Comparison of ENCODE assay signal across 23 mouse cellular contexts in genomic region chr6:141065724-141066123, GRCm38 (mm10).
DNase-seq lines count a peak whose midpoint lies in the region; ATAC-seq and TF ChIP-seq lines count a peak whose summit lies in the region.
"Had no signal": no experiment of that assay in that cellular context is flagged by ENCODE, and none has a peak within 500 bp of the region (broad histone marks: within the 10 kb centered on the region; RNA-seq: fewer than 3 reads in every experiment).

No protein-coding gene starts in this region.

- H3K9ac ChIP-seq in liver, adult 2 months (ENCODE audit: low read depth, low read length), result no peak overlapping the region
- H3K9ac ChIP-seq: embryonic facial prominence, embryonic 13.5 days; embryonic facial prominence, embryonic 15.5 days; forebrain, embryonic 13.5 days; forebrain, embryonic 15.5 days; forebrain, postnatal 0 days had no signal

- H3K4me1 ChIP-seq in liver, adult 2 months (ENCODE audit: control insufficient read depth, insufficient read depth, low read length), result no peaks in the 10 kb centered on the region
- H3K4me1 ChIP-seq: embryonic facial prominence, embryonic 13.5 days; embryonic facial prominence, embryonic 15.5 days; forebrain, embryonic 15.5 days had no signal

- WGBS in liver, adult 2 months, result 75% methylated on average over 4 of the region's 4 CpGs

- H3K36me3 ChIP-seq in liver, adult 2 months (ENCODE audit: control insufficient read depth, insufficient read depth, low read length), result no peaks in the 10 kb centered on the region
- H3K36me3 ChIP-seq: embryonic facial prominence, embryonic 13.5 days; embryonic facial prominence, embryonic 15.5 days; forebrain, embryonic 15.5 days had no signal

- TF ChIP-seq POLR2A in liver, adult 2 months (IDR thresholded peaks at IDR 0.05; ENCODE audit: extremely low read depth, insufficient read depth, low read length), result no peak

- peak; percentile 53; the same call in 1 of the 2 replicates for ATAC-seq in common myeloid progenitor, adult 5-6 weeks (replicated peaks; ENCODE audit: low read depth, poor library complexity, severe bottlenecking)
- ATAC-seq in megakaryocyte, adult 5-6 weeks (ENCODE audit: poor library complexity, severe bottlenecking), result peak; percentile 60
- peak; percentile 36; the same call in 1 of the 2 replicates for ATAC-seq in monocyte, adult 5-6 weeks (replicated peaks; ENCODE audit: insufficient number of reproducible peaks, low FRiP score, low TSS enrichment, poor library complexity, severe bottlenecking)
- no peak for ATAC-seq in erythroid progenitor cell, adult 5-6 weeks (replicated peaks; ENCODE audit: low FRiP score, poor library complexity, severe bottlenecking)
- ATAC-seq: forebrain, embryonic 13.5 days; forebrain, embryonic 15.5 days; forebrain, postnatal 0 days had no signal

- no peak overlapping the region for H3K27ac ChIP-seq in liver, adult 2 months (replicated peaks; ENCODE audit: insufficient read depth, low read depth, low read length)
- H3K27ac ChIP-seq: embryonic facial prominence, embryonic 13.5 days; embryonic facial prominence, embryonic 15.5 days; forebrain, embryonic 13.5 days; forebrain, embryonic 15.5 days had no signal

- H3K79me2 ChIP-seq in liver, adult 2 months (ENCODE audit: control insufficient read depth, insufficient read depth, low read length), result no peaks in the 10 kb centered on the region

- no peaks in the 10 kb centered on the region for H3K27me3 ChIP-seq in liver, adult 2 months (ENCODE audit: control insufficient read depth, insufficient read depth, low read length)
- H3K27me3 ChIP-seq: embryonic facial prominence, embryonic 13.5 days; embryonic facial prominence, embryonic 15.5 days; forebrain, embryonic 13.5 days; forebrain, embryonic 15.5 days had no signal

- no peak for TF ChIP-seq CTCF in liver, adult 2 months (IDR thresholded peaks at IDR 0.05; ENCODE audit: low read depth, low read length)

- peak; percentile 9 for DNase-seq in liver, adult 2 months (ENCODE audit: extremely low read depth, low read depth, low spot score)
- no peak for DNase-seq in liver
- DNase-seq in testis, postnatal 14 days (ENCODE audit: low spot score), result no peak
- DNase-seq in right cerebral cortex, postnatal 14 days, result no peak
- DNase-seq: adrenal gland, adult 2 months; adrenal gland, postnatal 10 days; adrenal gland, postnatal 25 days; cerebellum, adult 11-12 months; cerebellum, adult 2 months; cerebellum, adult 9-10 months; cerebellum, postnatal 10 days; cerebellum, postnatal 25 days; embryo, embryonic 11 days; forebrain, postnatal 0 days had no signal

- H3K4me3 ChIP-seq in liver, adult 2 months (ENCODE audit: insufficient read depth, low read depth, low read length), result no peak overlapping the region
- H3K4me3 ChIP-seq: embryonic facial prominence, embryonic 13.5 days; embryonic facial prominence, embryonic 15.5 days; erythroblast, embryonic 14.5 days; forebrain, embryonic 13.5 days; forebrain, embryonic 15.5 days had no signal
